Mouse (Mus musculus) 3134 (cell line): ENCODE data around the gene Ms4a6d.

Source experiments
- DNase-seq: peaks from one replicate; pipeline ENCODE4 v3.0.0-alpha.2; 2011; ENCODE audit warnings: low spot score; ENCODE audit not compliant: insufficient read length; ENCODE audit errors: extremely low read depth

Gene Ms4a6d

GRCm38 (mm10) chr19:11604603-11605002 lies at the start of gene Ms4a6d:
Gene Ms4a6d, minus strand, starts transcription at chr19:11604849.
- no peak for DNase-seq

- no peak for DNase-seq
These were observed 44.9 kb upstream of the Ms4a6d start for GRCm38 (mm10) chr19:11649564-11649963.

- no peak for DNase-seq
These were observed 41.5 kb upstream of the Ms4a6d start for GRCm38 (mm10) chr19:11646166-11646565.

GRCm38 (mm10) chr19:11640732-11641131 lies 36.1 kb upstream of the Ms4a6d start, which contains the start of gene Ms4a3:
Gene Ms4a3, minus strand, starts transcription at chr19:11640851.
- no peak for DNase-seq

- DNase-seq = no peak
These were observed 34.4 kb upstream of the Ms4a6d start for GRCm38 (mm10) chr19:11639038-11639437.

GRCm38 (mm10) chr19:11635572-11635971 lies 30.9 kb upstream of the Ms4a6d start:
- DNase-seq = no peak

GRCm38 (mm10) chr19:11634330-11634729 lies 29.7 kb upstream of the Ms4a6d start:
- no peak for DNase-seq

- DNase-seq = no peak
These were observed 29.1 kb upstream of the Ms4a6d start for GRCm38 (mm10) chr19:11633732-11634131.

GRCm38 (mm10) chr19:11625231-11625630 lies 20.6 kb upstream of the Ms4a6d start:
- DNase-seq = no peak

- no peak for DNase-seq
These were observed 20.2 kb upstream of the Ms4a6d start for GRCm38 (mm10) chr19:11624800-11625199.

GRCm38 (mm10) chr19:11623551-11623950 lies 18.9 kb upstream of the Ms4a6d start, which contains the start of gene Ms4a2:
Gene Ms4a2, minus strand, starts transcription at chr19:11623719.
- DNase-seq = no peak

- no peak for DNase-seq
These were observed 13.3 kb upstream of the Ms4a6d start for GRCm38 (mm10) chr19:11617983-11618382.

- DNase-seq = no peak
These were observed 10.2 kb upstream of the Ms4a6d start for GRCm38 (mm10) chr19:11614805-11615204.

GRCm38 (mm10) chr19:11613776-11614443 lies 9.3 kb upstream of the Ms4a6d start:
- DNase-seq = no peak

GRCm38 (mm10) chr19:11613084-11613483 lies 8.4 kb upstream of the Ms4a6d start:
- DNase-seq = no peak

GRCm38 (mm10) chr19:11612293-11612692 lies 7.6 kb upstream of the Ms4a6d start:
- DNase-seq = no peak

- peak; percentile 5 for DNase-seq
These were observed 6.9 kb upstream of the Ms4a6d start for GRCm38 (mm10) chr19:11611541-11611945.

GRCm38 (mm10) chr19:11608172-11608571 lies 3.5 kb upstream of the Ms4a6d start:
- DNase-seq = no peak

GRCm38 (mm10) chr19:11602026-11602425 lies 2.6 kb downstream of the Ms4a6d start:
- no peak for DNase-seq

- DNase-seq = no peak
These were observed 3.3 kb downstream of the Ms4a6d start for GRCm38 (mm10) chr19:11601349-11601748.

- no peak for DNase-seq
These were observed 14.7 kb downstream of the Ms4a6d start for GRCm38 (mm10) chr19:11589891-11590449.

GRCm38 (mm10) chr19:11589205-11589604 lies 15.4 kb downstream of the Ms4a6d start:
- DNase-seq = no peak
